Mouse (Mus musculus) embryo, embryonic 10 days (tissue): Measurements from ENCODE around the gene Disp3.

Experiments used
- DNase-seq: peaks from one replicate; pipeline ENCODE4 v3.0.0-alpha.2; 2015; ENCODE audit warnings: low spot score

Disp3 gene

GRCm38 (mm10) chr4:148287476-148288054 is at the start of gene Disp3:
Gene Disp3 (minus strand): TSS chr4:148287965.
- DNase-seq: peak; percentile 47

GRCm38 (mm10) chr4:148330269-148330668 is 42.5 kb upstream of the Disp3 start:
- DNase-seq: no peak

- DNase-seq: no peak
Observed at GRCm38 (mm10) chr4:148329431-148329830, 41.7 kb upstream of the Disp3 start.

- peak; percentile 41 for DNase-seq
Observed at GRCm38 (mm10) chr4:148328237-148328636, 40.5 kb upstream of the Disp3 start.

GRCm38 (mm10) chr4:148327266-148327997 is 39.7 kb upstream of the Disp3 start:
- peak; percentile 80 for DNase-seq

- DNase-seq: no peak
Observed at GRCm38 (mm10) chr4:148326791-148327190, 39.0 kb upstream of the Disp3 start.

GRCm38 (mm10) chr4:148325951-148326350 is 38.2 kb upstream of the Disp3 start:
- DNase-seq: no peak

- DNase-seq: no peak
Observed at GRCm38 (mm10) chr4:148325057-148325456, 37.3 kb upstream of the Disp3 start.

GRCm38 (mm10) chr4:148322152-148322551 is 34.4 kb upstream of the Disp3 start:
- DNase-seq: no peak

GRCm38 (mm10) chr4:148319366-148319765 is 31.6 kb upstream of the Disp3 start:
- no peak for DNase-seq

GRCm38 (mm10) chr4:148315377-148316175 is 27.8 kb upstream of the Disp3 start:
- no peak for DNase-seq

GRCm38 (mm10) chr4:148314396-148314795 is 26.6 kb upstream of the Disp3 start:
- no peak for DNase-seq

- DNase-seq: peak; percentile 55
Observed at GRCm38 (mm10) chr4:148313601-148314000, 25.8 kb upstream of the Disp3 start.

GRCm38 (mm10) chr4:148312296-148313116 is 24.7 kb upstream of the Disp3 start:
- no peak for DNase-seq

GRCm38 (mm10) chr4:148310845-148311244 is 23.1 kb upstream of the Disp3 start:
- no peak for DNase-seq

GRCm38 (mm10) chr4:148310126-148310525 is 22.4 kb upstream of the Disp3 start:
- DNase-seq: no peak

- peak; percentile 49 for DNase-seq
Observed at GRCm38 (mm10) chr4:148306406-148307083, 18.8 kb upstream of the Disp3 start.

- DNase-seq: no peak
Observed at GRCm38 (mm10) chr4:148298720-148299119, 11.0 kb upstream of the Disp3 start.

- DNase-seq: no peak
Observed at GRCm38 (mm10) chr4:148297640-148298039, 9.9 kb upstream of the Disp3 start.

- DNase-seq: peak; percentile 87
Observed at GRCm38 (mm10) chr4:148293319-148293718, 5.6 kb upstream of the Disp3 start.

- DNase-seq: no peak
Observed at GRCm38 (mm10) chr4:148291849-148292248, 4.1 kb upstream of the Disp3 start.
